Mouse (Mus musculus) ovary, postnatal 36 days (tissue): ENCODE measurements around the gene Fggy.

ENCODE experiments used
- DNase-seq: peaks from one replicate; pipeline ENCODE4 v3.0.0; 2022; ENCODE audit warnings: low spot score, mixed read lengths

Gene Fggy

DNA sequence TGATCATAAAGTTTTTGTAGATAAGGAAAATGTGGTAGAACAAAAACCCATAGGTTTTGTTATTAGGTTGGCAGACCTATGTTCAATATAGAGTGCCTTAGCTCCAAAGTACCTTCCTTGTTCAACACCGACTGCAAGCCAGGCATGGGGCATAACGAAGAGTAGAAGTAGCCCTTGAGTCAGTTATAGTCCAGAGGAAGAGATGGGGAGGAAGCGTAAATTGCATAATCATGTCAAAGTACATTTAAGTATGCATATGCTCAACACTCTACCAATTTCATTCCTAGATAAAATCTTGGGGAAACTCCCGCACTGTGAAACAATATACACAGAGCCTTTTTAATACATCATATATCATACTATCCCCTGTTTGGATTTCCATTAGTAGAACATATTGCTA, 221.2 kb downstream of the Fggy start:
- DNase-seq, result no peak

DNA sequence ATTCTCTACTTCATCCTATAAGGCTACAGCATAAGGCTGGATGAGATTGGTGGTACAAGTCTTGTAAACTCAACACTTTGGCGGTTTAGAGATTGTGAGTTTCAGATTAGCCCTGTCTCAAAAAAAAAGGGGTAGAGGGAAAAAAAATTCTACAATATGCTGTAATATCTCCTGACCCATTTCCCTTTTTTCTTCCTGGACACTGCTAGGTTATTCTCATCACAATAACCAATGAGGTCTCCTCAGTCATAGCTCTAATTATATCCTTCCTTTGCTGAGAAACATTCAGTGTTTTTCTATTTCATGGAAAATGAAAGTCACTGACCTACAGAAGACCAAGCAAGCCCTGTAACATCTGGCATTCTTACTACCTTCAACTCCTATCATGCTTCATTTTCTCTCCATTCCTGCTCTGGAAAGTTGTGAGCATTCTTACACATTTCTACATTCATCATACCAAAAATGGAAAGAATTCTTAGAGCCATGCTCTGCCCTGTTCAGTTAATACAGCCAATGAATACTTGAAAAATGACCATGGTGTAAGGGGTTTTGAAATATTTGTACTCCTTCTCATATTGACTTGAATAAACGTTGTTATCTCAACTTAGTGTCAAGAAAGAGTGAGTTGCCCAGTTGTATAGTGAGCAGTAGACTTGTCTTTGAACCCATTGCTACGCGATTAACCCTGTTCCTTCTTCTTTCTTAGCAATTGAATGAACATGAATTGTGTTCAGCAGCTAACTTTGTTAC, 227.0 kb downstream of the Fggy start:
- DNase-seq, result no peak

DNA sequence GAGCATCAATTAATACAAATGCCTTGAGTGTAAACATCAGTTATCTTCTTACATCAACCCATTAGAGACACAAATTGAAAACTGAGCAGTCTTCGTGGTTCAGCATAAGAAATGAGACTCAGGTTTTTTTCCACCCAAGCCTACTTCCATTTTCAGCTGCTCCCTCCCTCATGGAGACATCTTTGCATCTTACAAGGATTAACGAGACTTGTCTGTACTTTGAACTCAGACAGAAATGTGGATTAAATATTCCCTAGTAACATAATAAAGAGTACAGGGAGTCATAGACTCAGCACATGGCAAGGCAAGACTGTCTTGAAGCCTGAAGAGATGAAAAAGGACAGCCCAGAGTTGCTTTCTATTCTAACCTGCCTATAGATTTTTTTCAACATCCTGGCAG, 230.3 kb downstream of the Fggy start:
- DNase-seq, result no peak

DNA sequence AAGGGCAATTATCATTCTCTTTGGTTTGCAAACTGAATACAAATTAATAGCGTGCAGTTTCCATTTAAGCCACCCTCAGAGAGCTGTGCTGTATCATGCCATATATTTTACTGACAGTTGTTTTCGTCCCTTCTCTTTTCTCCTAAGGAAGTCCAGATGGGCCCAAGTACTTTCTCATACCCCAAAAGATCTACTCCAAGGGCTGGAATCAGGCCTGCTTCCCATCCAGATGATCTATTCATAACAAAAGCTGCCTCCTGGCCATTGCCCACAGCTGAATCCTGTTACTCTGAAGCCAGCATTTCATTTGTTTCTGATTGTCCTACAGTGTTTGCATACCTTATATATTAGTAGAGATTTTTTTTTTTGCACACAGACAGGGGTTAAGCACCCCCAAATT, 231.6 kb downstream of the Fggy start:
- no peak for DNase-seq

DNA sequence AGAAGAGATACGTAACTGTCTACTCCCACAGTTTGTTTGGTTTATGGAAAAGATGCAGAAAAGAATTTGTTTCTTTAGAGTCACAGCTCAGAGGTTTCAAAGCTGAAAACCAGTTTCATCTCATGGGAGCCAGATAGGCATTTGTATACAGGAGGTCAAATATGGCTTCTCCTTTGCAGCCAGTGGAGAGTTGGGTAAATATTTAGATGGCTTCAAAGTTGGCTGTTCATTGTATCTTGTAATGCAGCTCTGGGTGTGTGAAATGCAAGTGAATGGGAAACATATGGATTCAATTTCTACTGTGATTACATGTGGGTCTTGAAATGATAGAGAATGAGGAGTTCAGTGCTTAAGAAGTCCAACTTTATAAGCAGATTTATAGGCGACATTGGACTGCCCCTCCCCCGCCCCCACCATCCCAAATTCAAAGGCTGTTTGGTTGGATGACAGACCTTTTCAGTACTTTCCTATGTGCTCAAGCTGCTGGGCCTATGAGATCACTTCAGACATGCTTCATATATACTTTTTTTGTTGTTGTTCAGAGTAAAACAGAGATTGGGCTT, 234.7 kb downstream of the Fggy start:
- DNase-seq, result no peak

DNA sequence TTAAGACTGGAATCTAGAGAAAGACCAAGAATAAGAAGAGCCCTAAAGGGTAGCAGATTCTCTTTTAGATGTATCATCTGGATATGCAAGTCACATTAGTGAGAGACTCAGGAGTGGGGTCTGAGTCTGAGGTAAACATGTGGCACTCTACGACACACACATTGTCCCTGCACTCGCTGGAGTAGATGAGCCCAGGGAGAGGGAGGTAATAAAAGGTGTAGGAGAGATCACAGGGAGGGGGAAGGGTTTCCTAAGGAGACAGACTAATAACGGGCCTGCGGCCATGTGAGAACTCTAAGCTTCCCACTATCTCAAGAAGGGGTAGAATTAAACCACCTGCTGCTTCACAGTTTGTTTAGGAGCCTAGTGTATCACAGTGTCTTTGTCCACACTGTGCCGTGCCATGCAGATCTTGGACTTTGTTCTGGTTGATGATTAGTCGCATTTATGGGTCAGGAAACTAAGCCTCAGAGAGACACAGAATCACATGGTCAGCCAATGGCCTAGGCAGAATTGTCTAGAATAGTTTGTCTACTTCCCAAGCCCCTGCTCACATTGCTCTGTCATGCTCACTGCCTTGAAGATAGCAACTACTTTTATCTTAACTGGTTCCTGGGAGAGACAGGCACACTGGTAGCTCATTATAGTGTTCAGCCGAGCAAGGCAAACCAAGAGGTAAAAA, 236.5 kb downstream of the Fggy start:
- no peak for DNase-seq

DNA sequence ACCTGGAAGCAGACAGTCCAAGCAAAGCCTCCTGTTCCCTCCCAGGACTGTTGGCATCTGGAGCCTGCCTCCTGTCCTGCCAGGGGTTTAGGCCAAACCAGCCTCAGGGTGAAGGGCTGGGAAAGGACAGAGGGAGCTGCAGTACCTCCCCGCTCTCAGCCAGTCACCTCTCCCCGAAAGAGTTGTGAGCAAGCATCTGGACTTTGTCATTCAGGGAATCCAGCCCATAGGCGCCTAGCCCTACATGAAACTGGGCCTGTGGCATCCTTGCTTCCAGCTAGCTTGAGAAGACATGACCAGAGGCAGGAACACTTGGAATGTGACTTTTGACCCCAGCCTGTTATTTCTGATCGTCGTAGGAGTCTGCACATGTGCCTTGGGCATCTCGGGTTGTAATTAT, 237.3 kb downstream of the Fggy start:
- no peak for DNase-seq

DNA sequence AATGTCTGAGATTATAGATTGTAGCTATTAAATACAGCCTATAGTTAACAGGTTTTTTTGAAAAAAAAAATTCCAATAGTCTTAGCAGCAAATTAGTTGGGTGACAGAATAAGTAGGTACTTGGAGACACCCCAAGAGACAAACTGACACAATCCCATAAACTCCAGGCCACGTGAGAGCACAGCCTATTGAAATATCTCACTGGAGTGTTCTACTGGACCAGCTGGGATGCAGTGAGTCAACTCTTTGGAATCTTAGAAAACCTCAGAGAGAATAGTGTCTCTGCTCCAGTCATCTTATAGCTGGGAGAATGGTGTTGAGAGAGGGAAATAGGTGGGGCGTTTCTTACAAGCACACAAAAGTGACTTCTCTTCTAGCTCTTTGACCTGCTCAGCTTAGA, 238.0 kb downstream of the Fggy start:
- no peak for DNase-seq

DNA sequence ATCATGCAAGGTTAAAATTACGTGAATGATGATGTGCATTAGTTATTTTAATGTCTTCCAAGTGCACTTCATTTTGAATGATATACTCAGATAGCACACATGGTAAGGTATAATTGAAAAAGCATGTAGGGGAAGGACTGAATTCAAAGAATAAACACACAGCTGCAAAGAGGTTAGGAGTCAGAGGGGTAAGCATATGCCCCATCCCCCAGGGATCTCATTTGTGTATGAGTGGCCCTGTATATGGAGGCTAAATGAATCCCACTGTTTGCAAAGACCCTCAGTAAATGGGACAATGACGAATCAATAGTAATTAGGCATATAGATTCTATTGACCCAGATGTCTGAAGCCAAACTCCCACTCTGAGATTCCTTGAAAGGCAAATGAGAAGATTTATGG, 262.3 kb downstream of the Fggy start:
- DNase-seq, result no peak

DNA sequence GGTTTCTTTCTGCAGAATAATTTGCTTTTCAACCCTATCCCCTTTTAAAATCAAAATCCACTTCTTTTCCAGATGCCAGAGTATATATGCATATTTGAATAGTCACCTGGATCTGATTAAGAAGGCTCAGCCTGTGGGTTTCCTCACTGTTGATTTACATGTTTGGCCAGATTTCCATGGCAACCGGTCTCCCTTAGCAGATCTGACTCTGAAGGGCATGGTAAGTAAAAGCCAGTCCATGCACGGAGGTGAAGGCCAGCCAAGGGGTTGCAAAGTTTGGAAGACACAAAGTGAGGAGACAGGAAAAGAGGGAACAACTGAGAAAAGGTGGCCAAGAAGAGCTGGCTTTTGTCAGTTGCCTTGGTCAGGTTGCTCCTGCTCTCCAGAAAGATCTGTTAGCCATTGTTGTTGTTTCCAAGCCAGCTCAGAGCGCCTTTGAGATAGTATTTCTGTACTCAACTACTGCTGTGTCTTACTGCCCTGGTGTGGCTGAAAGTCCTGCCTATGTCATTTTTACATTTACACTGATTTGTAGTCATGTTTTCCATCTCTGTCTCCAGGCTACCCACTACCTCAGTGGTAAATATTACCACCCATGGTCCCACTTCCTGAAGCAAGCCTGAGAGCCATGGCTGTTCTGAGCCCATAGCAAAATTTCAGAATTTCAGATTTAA, 264.7 kb downstream of the Fggy start:
- DNase-seq, result no peak

DNA sequence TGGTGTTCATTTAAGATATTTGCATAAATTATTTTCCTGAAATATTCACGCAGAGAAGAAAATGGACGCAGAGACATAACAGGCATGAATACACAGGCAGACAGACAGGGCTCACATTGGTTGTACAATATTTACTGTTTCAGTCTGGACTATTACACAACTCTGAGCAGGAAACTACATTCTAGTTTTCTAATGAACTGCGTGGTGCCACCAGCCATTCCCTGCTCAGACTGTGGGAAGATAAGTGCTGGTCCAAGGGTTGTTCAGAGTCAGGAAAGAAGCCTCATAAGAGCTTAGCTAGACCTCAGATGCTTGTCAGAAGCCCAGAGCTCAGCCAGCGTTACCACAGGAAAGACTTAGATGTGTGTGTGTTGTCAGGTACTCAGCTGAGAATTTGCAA, 270.9 kb downstream of the Fggy start:
- DNase-seq, result no peak

DNA sequence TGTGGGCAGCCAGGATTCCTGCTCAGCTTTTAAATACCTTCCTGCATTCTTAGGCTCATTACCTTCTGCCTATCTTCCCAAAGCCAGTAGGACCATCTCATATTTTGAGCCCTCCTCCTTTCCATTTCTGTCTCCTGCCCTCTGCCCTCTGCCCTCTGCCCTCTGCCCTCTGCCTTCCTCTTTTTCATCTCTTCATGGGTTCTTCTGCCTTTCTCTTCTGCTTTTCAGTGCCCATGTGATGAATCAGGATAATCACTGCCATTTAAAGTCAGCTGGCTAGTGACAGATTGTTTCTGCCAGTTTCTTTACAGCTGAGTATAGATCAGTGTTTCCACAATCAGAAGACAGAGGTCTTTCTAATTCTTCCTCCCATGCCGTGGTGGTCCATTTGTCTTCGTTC, 273.0 kb downstream of the Fggy start:
- DNase-seq, result no peak

DNA sequence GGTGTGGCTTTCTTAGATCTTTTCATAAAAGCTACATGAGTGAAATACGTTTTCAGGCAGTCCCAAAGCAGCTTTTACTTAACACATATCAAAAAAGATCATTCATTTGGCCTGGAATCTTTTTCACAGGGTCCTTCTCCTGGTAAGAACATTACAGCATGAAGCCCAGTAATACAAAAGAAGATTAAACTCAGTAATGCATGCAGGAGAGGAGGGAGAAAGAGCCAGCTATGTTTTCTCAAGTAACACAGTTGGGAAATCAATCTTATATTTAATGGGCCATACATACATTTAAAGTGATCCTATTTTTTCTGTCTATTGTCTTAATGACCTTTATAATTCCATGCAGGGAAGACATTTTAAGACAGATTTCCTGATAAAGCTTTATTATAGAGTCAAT, 282.6 kb downstream of the Fggy start:
- no peak for DNase-seq

DNA sequence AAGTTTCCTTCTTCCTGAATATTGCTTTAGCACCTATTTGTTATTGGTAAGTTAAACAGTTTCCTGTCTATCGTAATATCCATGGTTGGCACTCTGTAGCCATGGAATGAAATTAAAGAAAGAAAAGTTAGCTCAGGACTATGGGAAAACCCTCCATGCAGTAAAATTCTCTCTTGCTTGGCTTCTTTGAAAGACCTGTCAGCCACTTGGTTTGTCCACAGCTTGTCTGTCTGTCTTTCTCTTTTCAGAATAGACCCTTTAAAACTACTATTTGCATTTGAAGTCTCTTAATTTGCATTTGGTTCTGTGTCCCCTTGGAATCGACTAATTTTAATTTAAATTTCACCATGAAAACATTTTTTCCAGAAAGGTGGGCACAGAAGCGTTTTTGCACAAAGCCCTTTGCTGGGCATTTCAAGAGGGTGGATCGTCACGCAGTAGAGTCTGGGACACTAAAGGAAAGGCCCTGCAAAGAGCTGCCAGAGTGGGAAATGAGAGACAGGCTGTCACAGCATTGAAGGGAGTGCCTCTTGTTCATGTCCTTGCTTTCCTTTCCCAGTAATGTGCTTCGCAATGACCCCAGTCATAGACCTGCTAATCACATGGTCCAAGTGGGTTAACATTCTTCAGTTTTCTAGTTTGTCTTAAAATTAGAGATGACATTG, 283.2 kb downstream of the Fggy start:
- DNase-seq, result no peak

DNA sequence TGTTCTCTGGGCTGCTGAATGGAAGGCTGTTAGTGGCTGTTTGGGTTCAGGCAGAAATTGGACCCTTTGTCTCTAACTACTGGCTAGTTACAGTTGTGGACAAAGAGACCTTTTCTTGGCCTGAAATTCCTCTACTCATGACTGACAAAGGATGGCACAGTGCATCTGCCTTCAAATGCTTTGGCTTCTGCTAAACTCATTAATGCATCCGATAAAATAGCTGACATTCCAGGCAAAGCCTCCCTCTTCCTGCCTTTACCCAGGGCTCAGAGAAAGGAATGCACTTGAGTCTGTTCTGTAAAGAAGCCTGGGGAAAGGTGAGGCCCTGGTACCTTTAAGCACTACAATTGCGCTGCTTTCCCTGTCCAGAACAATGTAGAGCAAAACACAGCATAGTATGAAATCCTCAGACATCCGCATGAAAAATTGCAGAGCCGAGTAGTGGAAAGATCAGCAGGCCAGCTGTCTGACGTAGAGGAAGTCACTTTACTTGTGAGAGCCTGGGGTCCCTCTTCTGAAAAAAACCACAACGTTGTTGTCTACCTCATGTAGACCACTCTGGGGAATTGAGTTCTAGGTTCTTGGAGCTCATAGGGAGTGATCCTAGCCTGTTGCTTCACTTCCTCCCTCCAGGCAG, 288.8 kb downstream of the Fggy start:
- no peak for DNase-seq

DNA sequence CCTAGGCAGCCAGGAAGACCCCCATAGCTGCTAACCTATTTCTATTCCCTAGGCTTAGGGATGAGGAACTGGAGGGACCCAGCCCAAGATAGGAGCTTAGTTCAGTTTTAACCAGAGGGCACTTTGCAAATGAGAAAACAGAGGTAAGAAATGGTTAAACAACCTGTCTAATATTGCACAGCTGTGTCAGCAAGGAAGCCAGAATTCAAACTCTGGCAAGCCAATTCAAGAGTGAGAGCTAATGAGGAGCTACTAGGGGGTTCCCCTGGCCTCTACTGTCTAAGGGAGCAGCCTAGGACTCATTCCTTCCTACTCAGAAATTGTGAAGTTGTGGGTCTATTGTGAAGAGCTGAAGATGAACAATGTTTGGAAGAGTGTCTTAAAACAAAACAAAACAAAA, 289.9 kb downstream of the Fggy start:
- DNase-seq, result no peak

DNA sequence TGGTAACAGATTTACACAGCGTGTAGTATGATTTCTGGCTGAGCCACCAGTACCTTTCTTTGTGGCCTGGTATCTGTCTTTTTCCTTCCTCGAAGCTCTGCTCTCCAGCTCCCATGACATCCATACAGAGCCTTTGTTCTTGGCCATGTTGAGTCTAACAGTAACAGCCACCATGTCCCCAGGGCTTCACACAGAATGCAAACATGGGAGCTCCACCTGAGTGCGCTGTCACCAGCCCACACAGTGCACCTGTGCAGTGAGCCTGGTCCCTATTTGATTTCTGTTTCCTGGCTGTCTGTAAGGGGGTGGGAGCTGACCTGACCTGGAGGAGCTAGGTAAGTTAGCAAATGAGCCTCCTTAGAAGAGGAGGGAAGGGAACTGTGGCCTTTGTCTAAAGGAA, 290.4 kb downstream of the Fggy start:
- DNase-seq, result no peak

DNA sequence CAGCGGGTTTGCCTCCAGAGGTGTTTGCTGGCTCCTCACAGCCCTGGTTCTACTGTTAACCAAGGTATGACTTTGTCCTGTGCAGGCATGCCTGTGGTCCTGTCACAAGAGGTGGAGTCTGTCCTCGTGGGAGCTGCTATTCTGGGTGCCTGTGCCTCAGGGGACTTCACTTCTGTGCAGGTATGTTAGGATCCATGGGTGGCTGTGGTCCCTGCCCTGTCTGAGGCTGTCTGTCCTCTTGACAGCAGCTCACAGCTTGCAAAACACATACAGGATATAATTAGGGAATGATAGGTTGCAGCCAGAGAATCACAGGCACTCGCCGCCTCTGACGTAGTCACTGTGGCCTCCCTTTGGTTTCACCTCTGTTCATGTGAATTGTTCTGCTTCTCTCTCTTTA, 292.2 kb downstream of the Fggy start:
- no peak for DNase-seq

DNA sequence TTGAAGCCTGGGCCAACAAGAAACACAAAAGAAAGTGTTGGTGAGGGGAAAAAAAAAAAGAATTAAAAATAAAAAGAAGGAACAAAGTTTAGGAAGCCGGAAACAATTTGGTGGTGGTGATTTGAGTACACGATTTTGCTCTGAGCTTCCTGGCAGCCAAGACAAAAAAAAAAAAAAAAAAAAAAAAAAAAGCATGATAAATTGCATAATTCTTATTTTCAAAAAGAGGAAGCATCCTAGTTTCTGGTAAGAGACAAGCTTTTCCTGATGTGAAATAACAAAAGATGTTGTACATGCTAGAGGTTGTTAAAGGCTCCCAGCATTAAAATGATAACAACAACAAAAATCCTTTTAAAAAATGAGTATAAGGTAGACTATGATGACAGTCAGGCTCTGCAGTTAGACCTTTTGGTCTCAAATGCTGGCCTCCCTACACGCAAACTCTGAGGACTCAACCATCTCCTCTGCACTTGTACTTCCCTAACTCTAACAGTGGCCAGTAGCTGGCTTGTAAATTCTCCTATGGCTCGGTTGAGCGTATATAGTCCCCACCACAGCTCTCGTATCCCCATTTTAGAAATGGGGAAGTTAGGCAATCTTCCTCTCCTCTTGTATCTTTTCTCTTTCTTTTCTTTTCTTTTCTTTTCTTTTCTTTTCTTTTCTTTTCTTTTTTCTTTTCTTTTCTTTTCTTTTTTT, 292.9 kb downstream of the Fggy start:
- DNase-seq, result no peak

DNA sequence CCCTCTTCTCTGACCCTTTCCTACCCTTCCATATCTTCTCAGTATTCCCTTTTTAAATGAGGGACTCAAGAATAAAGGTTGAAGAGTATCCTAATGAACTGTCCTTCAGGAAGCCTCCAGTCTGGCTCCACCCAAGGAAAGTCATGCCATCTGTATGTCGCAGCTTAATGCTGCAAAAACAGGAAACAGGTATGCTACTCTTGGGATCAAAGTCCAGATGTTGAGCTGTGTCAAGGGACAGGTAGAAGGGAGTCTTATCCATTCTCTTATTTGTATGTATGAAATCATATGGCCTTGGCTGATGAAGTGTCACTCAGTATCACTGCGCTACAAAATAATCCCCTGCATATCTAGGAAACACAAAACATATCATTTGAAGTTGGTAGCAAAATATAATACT, 294.9 kb downstream of the Fggy start:
- DNase-seq, result no peak

DNA sequence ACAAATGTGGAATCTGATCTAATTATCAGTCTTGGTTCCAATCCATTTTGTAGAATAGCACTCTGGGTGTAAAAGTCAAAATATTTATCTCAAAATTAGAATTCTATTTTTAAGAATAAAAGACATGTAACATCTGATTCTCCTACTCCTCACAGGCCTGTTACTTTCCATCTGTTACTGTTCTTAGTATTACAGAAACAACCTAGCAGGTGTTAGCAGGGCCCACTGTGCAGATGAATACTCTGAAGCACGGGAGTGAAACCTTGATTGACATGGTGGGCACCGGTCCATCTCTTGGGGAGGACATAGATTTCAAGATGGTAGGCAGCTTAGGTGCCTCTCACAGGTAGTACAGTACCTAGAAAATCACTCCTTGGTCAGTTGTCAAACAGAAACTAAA, 298.7 kb downstream of the Fggy start:
- no peak for DNase-seq

DNA sequence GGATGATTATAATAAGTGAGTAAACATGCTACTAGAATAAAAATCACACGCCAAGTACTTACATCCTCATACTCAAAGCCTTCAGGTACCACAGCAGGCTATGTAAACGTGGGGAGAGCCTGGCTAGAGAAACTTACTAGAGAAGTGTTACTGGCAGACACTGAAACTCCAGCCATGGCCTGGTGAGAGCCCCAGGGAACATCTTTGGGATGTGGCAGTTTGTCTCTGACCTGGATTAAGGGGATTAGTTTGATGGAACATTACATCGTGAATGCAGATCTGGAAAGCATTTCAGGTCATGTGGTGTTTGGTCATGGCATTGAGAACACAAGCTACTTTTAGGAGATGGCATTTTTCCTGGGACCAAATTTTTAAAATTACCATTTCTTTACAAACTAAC, 303.3 kb downstream of the Fggy start:
- no peak for DNase-seq
